In genomic region chr1:89556006-89556405, GRCm38 (mm10) we compare ENCODE assay signal across 13 mouse cellular contexts.
A peak's percentile ranks its signal among the peaks of the same experiment; 100 is the strongest.
DNase-seq lines count a peak whose midpoint lies in the region; ATAC-seq lines count a peak whose summit lies in the region.
"Had no signal": no experiment of that assay in that cellular context is flagged by ENCODE, and none has a peak within 500 bp of the region (broad histone marks: within the 10 kb centered on the region; RNA-seq: fewer than 3 reads in every experiment).

No protein-coding gene starts in this region.

- peaks cover 50% of the 10 kb centered on the region for H3K4me1 ChIP-seq in hindbrain, embryonic 12.5 days
- peaks cover 64% of the 10 kb centered on the region for H3K4me1 ChIP-seq in hindbrain, embryonic 13.5 days (replicated peaks)
- peaks cover 52% of the 10 kb centered on the region for H3K4me1 ChIP-seq in midbrain, embryonic 13.5 days (replicated peaks)
- peaks cover 17% of the 10 kb centered on the region for H3K4me1 ChIP-seq in midbrain, embryonic 16.5 days (ENCODE audit: control insufficient read depth, insufficient read depth, low read length)
- H3K4me1 ChIP-seq in forebrain, embryonic 12.5 days = peaks cover 53% of the 10 kb centered on the region

- no peaks in the 10 kb centered on the region for H3K27me3 ChIP-seq in hindbrain, embryonic 12.5 days
- no peaks in the 10 kb centered on the region for H3K27me3 ChIP-seq in hindbrain, embryonic 13.5 days
- H3K27me3 ChIP-seq in midbrain, embryonic 13.5 days = no peaks in the 10 kb centered on the region
- H3K27me3 ChIP-seq in midbrain, embryonic 16.5 days (ENCODE audit: control insufficient read depth, insufficient read depth, low read depth, low read length) = no peaks in the 10 kb centered on the region
- peaks cover 10% of the 10 kb centered on the region; the same call in 1 of the 2 replicates for H3K27me3 ChIP-seq in forebrain, embryonic 12.5 days
- H3K27me3 ChIP-seq: heart, embryonic 15.5 days had no signal

- H3K4me3 ChIP-seq in hindbrain, embryonic 12.5 days = no peak overlapping the region
- no peak overlapping the region for H3K4me3 ChIP-seq in hindbrain, embryonic 13.5 days
- H3K4me3 ChIP-seq in midbrain, embryonic 13.5 days (replicated peaks) = no peak overlapping the region
- H3K4me3 ChIP-seq in midbrain, embryonic 16.5 days (ENCODE audit: low read depth, low read length) = no peak overlapping the region
- no peak overlapping the region for H3K4me3 ChIP-seq in forebrain, embryonic 12.5 days (replicated peaks)
- H3K4me3 ChIP-seq: erythroblast, embryonic 14.5 days; heart, embryonic 15.5 days had no signal

- DNase-seq in cerebellum, postnatal 36 days = peak; percentile 39 to 41
- DNase-seq in left cerebral cortex, adult 9 months (ENCODE audit: low spot score in 2 of 2) = no peak
- DNase-seq: layer of hippocampus, adult 9-11 months; lung, adult 2 months; right cerebral cortex, postnatal 14 days; thymus, adult 2 months had no signal

- H3K9ac ChIP-seq in hindbrain, embryonic 12.5 days = no peak overlapping the region
- H3K9ac ChIP-seq in hindbrain, embryonic 13.5 days = no peak overlapping the region
- no peak overlapping the region for H3K9ac ChIP-seq in midbrain, embryonic 13.5 days (replicated peaks)
- no peak overlapping the region for H3K9ac ChIP-seq in midbrain, embryonic 16.5 days (ENCODE audit: low read depth, low read length)
- no peak overlapping the region for H3K9ac ChIP-seq in forebrain, embryonic 12.5 days
- H3K9ac ChIP-seq: heart, embryonic 15.5 days had no signal

- WGBS in hindbrain, embryonic 12.5 days = 77% methylated on average over 7 of the region's 7 CpGs
- 76% methylated on average over 7 of the region's 7 CpGs for WGBS in hindbrain, embryonic 13.5 days
- 82% methylated on average over 7 of the region's 7 CpGs for WGBS in midbrain, embryonic 13.5 days
- WGBS in midbrain, embryonic 16.5 days = 81% methylated on average over 7 of the region's 7 CpGs
- WGBS in forebrain, embryonic 12.5 days = 88% methylated on average over 7 of the region's 7 CpGs

- no peaks in the 10 kb centered on the region for H3K36me3 ChIP-seq in hindbrain, embryonic 12.5 days
- H3K36me3 ChIP-seq in hindbrain, embryonic 13.5 days = no peaks in the 10 kb centered on the region
- no peaks in the 10 kb centered on the region for H3K36me3 ChIP-seq in midbrain, embryonic 13.5 days
- H3K36me3 ChIP-seq in midbrain, embryonic 16.5 days (ENCODE audit: control insufficient read depth, insufficient read depth, low read length) = no peaks in the 10 kb centered on the region
- H3K36me3 ChIP-seq in forebrain, embryonic 12.5 days (replicated peaks) = no peaks in the 10 kb centered on the region
- H3K36me3 ChIP-seq: heart, embryonic 15.5 days had no signal

- H3K27ac ChIP-seq in hindbrain, embryonic 12.5 days = peak overlapping the region; percentile 44; the same call in 1 of the 2 replicates
- H3K27ac ChIP-seq in hindbrain, embryonic 13.5 days = no peak overlapping the region
- no peak overlapping the region for H3K27ac ChIP-seq in midbrain, embryonic 13.5 days
- H3K27ac ChIP-seq in midbrain, embryonic 16.5 days (ENCODE audit: low read length) = no peak overlapping the region
- no peak overlapping the region for H3K27ac ChIP-seq in forebrain, embryonic 12.5 days
- H3K27ac ChIP-seq: heart, embryonic 15.5 days had no signal

- H3K9me3 ChIP-seq in hindbrain, embryonic 12.5 days (replicated peaks) = no peaks in the 10 kb centered on the region
- H3K9me3 ChIP-seq in hindbrain, embryonic 13.5 days = no peaks in the 10 kb centered on the region
- H3K9me3 ChIP-seq in midbrain, embryonic 13.5 days = no peaks in the 10 kb centered on the region
- no peaks in the 10 kb centered on the region for H3K9me3 ChIP-seq in midbrain, embryonic 16.5 days (replicated peaks; ENCODE audit: control insufficient read depth, low read length, poor library complexity, severe bottlenecking)
- no peaks in the 10 kb centered on the region for H3K9me3 ChIP-seq in forebrain, embryonic 12.5 days
- H3K9me3 ChIP-seq: heart, embryonic 15.5 days had no signal

- no peak for ATAC-seq in hindbrain, embryonic 12.5 days (ENCODE audit: low FRiP score)
- no peak for ATAC-seq in hindbrain, embryonic 13.5 days (ENCODE audit: low FRiP score)
- ATAC-seq in midbrain, embryonic 13.5 days = peak; percentile 31; the same call in 1 of the 2 replicates
- ATAC-seq in midbrain, embryonic 16.5 days = no peak
- ATAC-seq in forebrain, embryonic 12.5 days (ENCODE audit: low FRiP score) = no peak

- no peak overlapping the region for H3K4me2 ChIP-seq in hindbrain, embryonic 12.5 days (replicated peaks)
- H3K4me2 ChIP-seq in hindbrain, embryonic 13.5 days = no peak overlapping the region
- H3K4me2 ChIP-seq in midbrain, embryonic 13.5 days (replicated peaks) = no peak overlapping the region
- no peak overlapping the region for H3K4me2 ChIP-seq in midbrain, embryonic 16.5 days (ENCODE audit: low read length)
- no peak overlapping the region for H3K4me2 ChIP-seq in forebrain, embryonic 12.5 days
- H3K4me2 ChIP-seq: heart, embryonic 15.5 days had no signal

Comparison
In these comparisons a context has a peak if more than half of its experiments do, and no peak if none do; other contexts are left out.
1. DNase-seq: peak in cerebellum, postnatal 36 days (2 of 2); none in left cerebral cortex, adult 9 months (0 of 2).